Mouse (Mus musculus): ENCODE measurements at regions not wholly inside any gene's neighbourhood (a gene's known extent, or its start where the extent isn't known, plus 50 kb on each side); places are given as distances from the start of the nearest gene placed in this dataset.

DNA sequence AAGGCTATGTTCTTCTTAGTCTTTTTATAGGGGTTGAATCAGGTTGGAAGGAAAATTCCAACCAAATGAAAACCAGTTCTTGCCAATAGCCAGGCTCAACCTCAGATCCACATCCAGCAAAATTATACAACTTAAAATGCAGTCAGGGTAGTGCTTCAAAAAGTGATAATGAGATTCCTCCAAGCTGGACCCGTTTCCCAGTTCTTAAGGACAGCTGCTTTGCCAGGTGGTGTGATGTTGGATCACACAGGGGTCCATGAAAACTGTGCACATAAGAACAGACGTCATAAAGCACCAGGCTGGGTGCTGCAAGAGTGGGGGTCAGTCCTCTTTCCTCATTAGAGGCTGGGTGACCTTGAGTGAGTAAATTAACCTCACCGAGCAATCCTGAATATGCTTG, 253.9 kb downstream of the Qdpr start:
- no peak for TF ChIP-seq CTCF (IDR thresholded peaks at IDR 0.05; ENCODE audit: low read depth)
- no peak for TF ChIP-seq EP300 (optimal IDR thresholded peaks at IDR 0.05)

All from stomach, postnatal 0 days (tissue).